Mouse (Mus musculus): ENCODE results near the gene Upf2. TPM values are rescaled to one million over a fixed set of nuclear protein-coding genes. Genes with fewer than 3 reads are reported as not detected.

The Upf2 gene
- 22.8 to 45.3 TPM (median 26.3 TPM) in 3 replicates for total RNA-seq (2017)

- ATAC-seq (replicated peaks; ENCODE audit: insufficient number of reproducible peaks, low FRiP score, low TSS enrichment, poor library complexity, severe bottlenecking): peak; percentile 92
Measured at GRCm38 (mm10) chr2:5950766-5951595, at the start of gene Upf2. Gene Upf2, plus strand, starts transcription at chr2:5951469.

- no peak for ATAC-seq (replicated peaks; ENCODE audit: insufficient number of reproducible peaks, low FRiP score, low TSS enrichment, poor library complexity, severe bottlenecking)
Measured at GRCm38 (mm10) chr2:5906092-5906491, 45.2 kb upstream of the Upf2 start.

DNA sequence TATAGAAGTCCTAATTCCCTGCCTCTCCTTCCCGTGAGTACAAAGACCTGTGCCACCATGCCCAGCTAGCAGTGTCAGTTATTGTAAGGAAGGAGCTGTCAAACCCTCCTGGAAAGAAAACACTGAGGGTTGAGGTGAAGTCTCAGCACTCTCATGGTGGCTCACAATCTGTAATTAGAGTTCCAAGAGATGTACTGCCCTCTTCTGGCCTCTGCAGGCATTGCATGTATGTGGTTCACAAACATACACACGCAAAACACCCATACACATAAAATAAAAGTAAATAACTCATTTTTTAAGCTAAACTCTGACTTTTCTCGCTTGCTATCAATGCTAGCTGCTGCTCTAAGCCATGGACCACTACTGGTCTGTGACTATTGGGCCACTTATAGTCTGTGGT is 44.6 kb upstream of the Upf2 start:
- peak; percentile 64 for ATAC-seq (replicated peaks; ENCODE audit: insufficient number of reproducible peaks, low FRiP score, low TSS enrichment, poor library complexity, severe bottlenecking)

DNA sequence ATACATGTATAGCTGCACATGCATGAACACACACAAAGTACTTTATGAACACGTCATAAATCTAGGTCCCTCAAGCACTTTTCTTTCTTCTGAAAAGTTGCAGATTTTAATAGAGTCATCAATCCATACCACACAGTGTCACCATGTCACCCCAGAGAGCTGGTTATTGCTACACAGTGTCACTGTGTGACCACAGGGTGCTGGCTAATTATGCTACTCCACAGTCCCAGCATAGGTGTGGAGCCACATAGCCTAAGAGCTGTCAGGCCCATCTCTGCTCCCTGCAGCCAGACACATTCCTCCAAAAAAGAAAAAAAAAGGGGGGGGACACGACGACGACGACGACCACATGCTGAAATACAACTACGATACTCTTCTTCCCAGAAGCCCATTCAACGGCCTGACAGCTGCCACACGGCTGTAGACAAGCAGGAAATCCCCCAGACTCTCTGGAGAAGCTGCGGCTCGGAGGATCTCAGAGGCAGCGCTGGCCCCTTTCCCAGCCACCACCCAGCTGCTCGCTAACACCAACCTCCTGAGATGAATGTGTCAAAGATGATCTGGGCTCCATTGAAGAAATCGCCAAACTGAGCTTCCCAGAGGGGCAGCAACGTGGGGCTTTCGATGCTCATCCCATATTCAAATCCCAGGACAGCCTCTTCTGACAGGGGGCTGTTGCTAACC is 39.8 kb upstream of the Upf2 start:
- no peak for ATAC-seq (replicated peaks; ENCODE audit: insufficient number of reproducible peaks, low FRiP score, low TSS enrichment, poor library complexity, severe bottlenecking)

- ATAC-seq (replicated peaks; ENCODE audit: insufficient number of reproducible peaks, low FRiP score, low TSS enrichment, poor library complexity, severe bottlenecking): no peak; the same call in 1 of the 2 replicates
Measured at GRCm38 (mm10) chr2:5922823-5923222, 28.4 kb upstream of the Upf2 start.

GRCm38 (mm10) chr2:5923786-5924185 is 27.5 kb upstream of the Upf2 start:
- ATAC-seq (replicated peaks; ENCODE audit: insufficient number of reproducible peaks, low FRiP score, low TSS enrichment, poor library complexity, severe bottlenecking): no peak

- ATAC-seq (replicated peaks; ENCODE audit: insufficient number of reproducible peaks, low FRiP score, low TSS enrichment, poor library complexity, severe bottlenecking): no peak
Measured at GRCm38 (mm10) chr2:5927481-5927880, 23.8 kb upstream of the Upf2 start.

GRCm38 (mm10) chr2:5929793-5930192 is 21.5 kb upstream of the Upf2 start:
- ATAC-seq (replicated peaks; ENCODE audit: insufficient number of reproducible peaks, low FRiP score, low TSS enrichment, poor library complexity, severe bottlenecking): no peak

- ATAC-seq (replicated peaks; ENCODE audit: insufficient number of reproducible peaks, low FRiP score, low TSS enrichment, poor library complexity, severe bottlenecking): peak; percentile 44
Measured at GRCm38 (mm10) chr2:5930291-5931054, 20.8 kb upstream of the Upf2 start.

DNA sequence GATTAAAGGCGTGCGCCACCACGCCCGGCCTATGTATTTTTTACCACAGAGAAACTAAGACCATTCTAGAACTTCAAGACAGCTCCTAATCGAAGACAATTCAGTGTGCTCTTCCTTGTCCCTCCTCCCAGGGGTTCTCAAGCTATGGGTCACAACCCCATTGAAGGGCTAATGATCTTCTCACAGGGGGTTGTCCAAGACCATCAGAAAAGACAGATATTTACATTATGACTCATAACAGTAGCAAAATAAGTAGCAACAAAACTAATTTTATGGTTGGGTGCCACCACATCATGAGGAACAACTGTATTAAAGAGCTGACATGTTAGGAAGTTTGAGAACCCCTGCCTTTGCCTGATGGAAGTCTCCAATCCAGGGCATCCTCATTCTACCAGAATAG is 19.3 kb upstream of the Upf2 start:
- no peak for ATAC-seq (replicated peaks; ENCODE audit: insufficient number of reproducible peaks, low FRiP score, low TSS enrichment, poor library complexity, severe bottlenecking)

DNA sequence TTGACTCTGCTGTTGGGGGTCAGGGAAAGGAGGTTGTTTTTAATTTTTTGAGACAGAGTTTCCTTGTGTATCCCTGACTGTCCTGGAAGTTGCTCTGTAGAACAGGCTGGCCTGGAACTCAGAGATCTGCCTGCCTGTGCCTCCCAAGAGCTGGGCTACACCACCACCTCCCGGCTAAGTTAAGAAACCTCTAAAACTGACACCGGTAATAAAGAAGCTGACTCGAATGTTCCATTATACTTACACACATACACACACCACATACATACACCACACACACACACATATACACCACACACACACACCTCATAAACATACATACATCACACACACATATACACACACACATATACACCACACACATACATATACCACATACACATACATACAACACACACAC is 16.3 kb upstream of the Upf2 start:
- ATAC-seq (replicated peaks; ENCODE audit: insufficient number of reproducible peaks, low FRiP score, low TSS enrichment, poor library complexity, severe bottlenecking): no peak

- no peak for ATAC-seq (replicated peaks; ENCODE audit: insufficient number of reproducible peaks, low FRiP score, low TSS enrichment, poor library complexity, severe bottlenecking)
Measured at GRCm38 (mm10) chr2:5936068-5936467, 15.2 kb upstream of the Upf2 start.

- ATAC-seq (replicated peaks; ENCODE audit: insufficient number of reproducible peaks, low FRiP score, low TSS enrichment, poor library complexity, severe bottlenecking): no peak
Measured at GRCm38 (mm10) chr2:5936550-5936949, 14.7 kb upstream of the Upf2 start.

- ATAC-seq (replicated peaks; ENCODE audit: insufficient number of reproducible peaks, low FRiP score, low TSS enrichment, poor library complexity, severe bottlenecking): no peak
Measured at GRCm38 (mm10) chr2:5939319-5939718, 11.9 kb upstream of the Upf2 start.

DNA sequence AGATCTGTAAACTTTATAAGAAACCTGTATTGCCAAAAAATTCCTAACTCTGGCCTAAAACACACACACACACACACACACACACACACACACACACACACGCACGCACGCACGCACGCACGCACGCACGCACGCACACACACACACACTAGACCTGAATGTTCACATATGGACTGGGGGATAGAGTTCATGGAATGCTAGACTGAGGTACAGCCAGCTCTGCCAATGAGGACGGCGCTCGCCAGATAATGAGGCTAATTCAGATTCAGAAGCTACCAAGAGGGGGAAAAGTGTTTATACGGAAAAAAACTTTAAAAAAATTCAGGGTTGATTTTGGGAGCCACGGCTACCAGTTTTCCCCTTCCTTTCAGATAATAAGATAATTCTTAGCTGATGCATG is 11.4 kb upstream of the Upf2 start:
- no peak for ATAC-seq (replicated peaks; ENCODE audit: insufficient number of reproducible peaks, low FRiP score, low TSS enrichment, poor library complexity, severe bottlenecking)

GRCm38 (mm10) chr2:5940936-5941335 is 10.3 kb upstream of the Upf2 start:
- ATAC-seq (replicated peaks; ENCODE audit: insufficient number of reproducible peaks, low FRiP score, low TSS enrichment, poor library complexity, severe bottlenecking): no peak

DNA sequence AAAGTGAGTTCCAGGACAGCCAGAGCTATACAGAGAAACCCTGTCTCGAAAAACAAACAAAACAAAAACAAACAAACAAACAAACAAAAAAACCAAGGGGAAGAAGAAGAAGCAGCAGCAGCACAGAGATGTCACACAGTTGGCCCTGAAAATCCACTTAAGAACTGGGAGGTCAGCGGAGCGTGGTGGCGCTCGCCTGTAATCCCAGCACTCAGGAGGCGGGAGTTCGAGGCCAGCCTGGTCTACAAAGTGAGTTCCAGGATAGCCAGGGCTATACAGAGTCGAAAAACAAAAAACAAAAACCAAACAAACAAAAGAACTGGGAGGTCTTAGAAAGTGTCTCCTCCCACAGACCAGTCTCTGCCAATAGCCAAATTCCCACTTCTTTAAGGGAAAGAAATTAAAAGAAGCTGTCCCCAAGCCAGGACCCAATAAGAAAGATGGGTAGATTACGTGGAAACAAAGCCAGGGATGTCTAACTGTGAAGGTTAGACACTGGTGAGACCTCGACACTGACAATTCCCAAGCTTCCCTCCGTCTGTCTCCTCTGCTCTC is 9.3 kb upstream of the Upf2 start:
- no peak for ATAC-seq (replicated peaks; ENCODE audit: insufficient number of reproducible peaks, low FRiP score, low TSS enrichment, poor library complexity, severe bottlenecking)

GRCm38 (mm10) chr2:5942416-5943032 is 8.7 kb upstream of the Upf2 start, which contains the start of gene Dhtkd1:
Gene Dhtkd1, minus strand, starts transcription at chr2:5942792.
- peak; percentile 47 for ATAC-seq (replicated peaks; ENCODE audit: insufficient number of reproducible peaks, low FRiP score, low TSS enrichment, poor library complexity, severe bottlenecking)

- ATAC-seq (replicated peaks; ENCODE audit: insufficient number of reproducible peaks, low FRiP score, low TSS enrichment, poor library complexity, severe bottlenecking): no peak
Measured at GRCm38 (mm10) chr2:5943071-5943470, 8.2 kb upstream of the Upf2 start.
